Mouse (Mus musculus): ENCODE measurements at regions not wholly inside any gene's neighbourhood (a gene's known extent, or its start where the extent isn't known, plus 50 kb on each side); places are given as distances from the start of the nearest gene placed in this dataset.

DNA sequence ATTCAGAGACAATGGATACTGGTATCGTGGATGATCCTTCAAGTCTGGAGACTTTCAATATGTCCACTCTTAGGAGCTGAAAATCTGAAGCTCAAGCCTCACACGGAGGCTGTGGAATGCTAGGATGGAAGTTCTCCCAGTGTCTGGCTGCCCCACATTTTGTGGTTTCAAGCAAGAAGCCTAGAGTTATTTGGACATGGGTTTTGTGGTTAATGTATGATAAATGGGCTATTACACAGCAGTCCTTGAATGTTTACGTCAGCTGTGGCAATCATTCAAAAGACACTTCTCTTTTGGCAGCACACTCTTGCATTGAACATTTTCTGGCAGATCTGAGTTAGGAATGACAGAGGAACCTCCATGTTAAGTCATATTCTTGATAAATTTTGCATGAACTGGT is 207.2 kb upstream of the Eya4 start:
- no peak for TF ChIP-seq CTCF (IDR thresholded peaks at IDR 0.05; ENCODE audit: low read depth, low read length)
- TF ChIP-seq GATA1 (IDR thresholded peaks at IDR 0.05; ENCODE audit: borderline replicate concordance, low read length) = no peak
- TF ChIP-seq GATA2 (IDR thresholded peaks at IDR 0.05; ENCODE audit: borderline replicate concordance, low read depth, low read length) = no peak
